Mouse (Mus musculus): ENCODE data around the gene Anapc4.

DNA sequence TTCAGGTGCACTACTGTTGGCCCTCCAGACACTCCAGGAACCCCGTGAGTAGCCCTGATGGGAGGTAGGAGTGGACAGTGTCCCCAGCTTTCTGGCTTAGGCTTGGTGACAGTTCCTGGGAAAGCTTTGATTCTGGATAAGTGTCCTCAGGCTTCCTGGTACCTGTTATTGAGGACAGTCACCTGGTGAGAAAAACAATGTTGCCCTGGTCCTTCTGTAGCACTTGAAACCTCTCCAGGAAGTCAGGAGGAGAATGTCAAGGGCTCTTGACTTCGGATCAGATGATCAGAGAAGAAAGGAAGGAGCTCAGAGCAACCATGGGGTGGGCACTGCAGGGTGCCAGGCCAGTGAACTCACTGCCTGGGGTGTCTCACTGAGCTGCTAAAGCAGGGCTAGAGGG is 48.6 kb downstream of the Anapc4 start:
- TF ChIP-seq CTCF (IDR thresholded peaks at IDR 0.05; ENCODE audit: low read depth): no peak
- TF ChIP-seq EP300 (IDR thresholded peaks at IDR 0.05; ENCODE audit: low read depth): no peak

All from liver, postnatal 0 days (tissue).